Mouse (Mus musculus) E14TG2a.4 (cell line): ENCODE results near the gene Ptpn6.

ENCODE experiments used
- CTCF ChIP-seq: conservative IDR thresholded peaks from 2 replicates; pipeline ENCODE4 v1.5.1; 2014; ENCODE audit warnings: low read length
- NANOG ChIP-seq: IDR thresholded peaks from 2 replicates; pipeline ENCODE4 v1.6.1; 2014; ENCODE audit warnings: borderline replicate concordance, low read length, mixed read lengths
- POU5F1 ChIP-seq: IDR thresholded peaks from 2 replicates; pipeline ENCODE4 v1.6.1; 2014; ENCODE audit warnings: low read length, borderline replicate concordance

DNA sequence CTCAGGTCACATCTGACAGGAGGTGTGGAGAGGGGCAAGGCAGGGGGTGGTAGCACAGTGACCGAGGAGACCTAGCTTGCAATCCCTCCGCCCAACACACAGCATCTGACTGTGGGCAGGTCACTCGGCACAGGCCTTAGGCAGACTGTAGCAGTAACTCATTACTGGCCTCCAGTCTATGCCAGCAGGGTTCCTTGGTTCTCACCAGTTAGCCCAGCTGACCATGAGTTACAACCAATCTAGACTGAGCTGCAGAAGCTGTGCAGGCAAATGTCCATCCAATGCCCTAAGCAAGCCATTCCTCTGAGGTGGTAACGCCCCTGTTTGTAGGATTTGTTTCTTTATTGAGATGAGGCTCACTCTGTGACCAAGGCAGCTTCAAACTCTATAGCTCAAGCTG is 39.1 kb downstream of the Ptpn6 start:
- TF ChIP-seq CTCF (no peak), POU5F1 (no peak), NANOG (no peak)
